Comparison of ENCODE assay signal across 27 mouse cellular contexts in the genomic region with DNA sequence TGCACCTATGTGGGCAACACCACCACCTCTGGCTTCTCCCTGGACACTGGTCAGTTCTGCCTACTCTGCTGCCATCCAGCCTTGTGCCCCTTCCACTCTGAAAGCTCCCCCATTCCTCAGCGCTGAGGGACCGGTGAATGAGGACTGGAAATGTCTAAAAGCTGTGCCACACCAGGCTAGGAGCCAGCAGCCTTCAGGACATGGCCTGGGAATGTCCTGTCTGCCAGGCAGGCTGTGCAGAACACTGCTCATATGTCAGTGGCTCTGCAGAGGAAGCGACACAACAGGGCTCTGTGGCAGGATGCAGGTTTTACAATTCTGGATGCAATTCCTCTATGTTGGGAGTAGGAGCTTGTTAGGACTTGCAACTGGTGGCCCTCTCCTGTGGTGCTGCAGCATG. TPM values are rescaled to one million over a fixed set of nuclear protein-coding genes. Genes with fewer than 3 reads are reported as not detected.
DNase-seq lines count a peak whose midpoint lies in the region; ATAC-seq and TF ChIP-seq lines count a peak whose summit lies in the region.
"Had no signal": no experiment of that assay in that cellular context is flagged by ENCODE, and none has a peak within 500 bp of the region (broad histone marks: within the 10 kb centered on the region; RNA-seq: fewer than 3 reads in every experiment).

No protein-coding gene starts in this region.

- H3K4me3 ChIP-seq in left cerebral cortex, adult 2 months: no peak overlapping the region
- H3K4me3 ChIP-seq: erythroblast, embryonic 14.5 days; heart, embryonic 10.5 days; heart, embryonic 15.5 days; hindbrain, embryonic 12.5 days; limb, embryonic 10.5 days; limb, embryonic 15.5 days; liver, embryonic 13.5 days; midbrain, embryonic 10.5 days had no signal

- H3K27ac ChIP-seq in left cerebral cortex, adult 2 months: no peak overlapping the region
- H3K27ac ChIP-seq: heart, embryonic 10.5 days; heart, embryonic 15.5 days; hindbrain, embryonic 12.5 days; limb, embryonic 10.5 days; limb, embryonic 15.5 days; liver, embryonic 13.5 days; macrophage; midbrain, embryonic 10.5 days had no signal

- no peak for DNase-seq in cerebellum, postnatal 4 days (ENCODE audit: low spot score in 2 of 2)
- peak; percentile 43 for DNase-seq in left cerebral cortex, postnatal 4 days
- no peak for DNase-seq in left cerebral cortex, adult 2 months (ENCODE audit: extremely low spot score in 1 of 2, low spot score in 2 of 2)
- peak; percentile 65 to 75 for DNase-seq in cerebellum, adult 18-20 months
- DNase-seq in cerebellum, postnatal 14 days: peak; percentile 78 to 79
- DNase-seq in adrenal gland, adult (ENCODE audit: inconsistent age in 2 of 2, low spot score in 1 of 2): no peak
- no peak for DNase-seq in kidney, postnatal 10 days
- DNase-seq: adrenal gland, postnatal 10 days; gastrocnemius, postnatal 10 days; kidney, adult 11 months; kidney, postnatal 25 days; liver, embryonic 13.5 days; lung, adult 18-20 months; thymus, adult 2 months; thymus, postnatal 36 days had no signal

- peak; percentile 66; the same call in 1 of the 2 replicates for ATAC-seq in cerebellum, adult (ENCODE audit: insufficient number of reproducible peaks, low FRiP score, low TSS enrichment)
- ATAC-seq: inflammation-experienced regulatory T-cells, adult 6 months; lung, postnatal 0 days had no signal

- intact Hi-C loops in left cerebral cortex, postnatal 4 days (cut with DNase I): no loop called here
- intact Hi-C loops in left cerebral cortex, adult 2 months (cut with DNase I): no loop called here

- no peak for TF ChIP-seq CTCF in left cerebral cortex, adult 2 months (IDR thresholded peaks at IDR 0.05)

RNA-seq across cellular contexts. Expression of a gene that starts 10.5 kb away (rescaled TPM):
- 100 to 1,000 TPM; 399 to 404 TPM for total RNA-seq in left cerebral cortex, postnatal 4 days (2021)
- total RNA-seq in left cerebral cortex, adult 2 months (2021): 100 to 1,000 TPM; 235 to 280 TPM
- total RNA-seq: CH12.LX had no signal

Comparison
In these comparisons a context has a peak if more than half of its experiments do, and no peak if none do; other contexts are left out.
1. DNase-seq: peak in left cerebral cortex, postnatal 4 days (single experiment), cerebellum, adult 18-20 months (2 of 2) and cerebellum, postnatal 14 days (2 of 2); none in cerebellum, postnatal 4 days (0 of 2), left cerebral cortex, adult 2 months (0 of 2), adrenal gland, adult (0 of 2) and kidney, postnatal 10 days (single experiment).